Mouse (Mus musculus) heart, postnatal 0 days (tissue): ENCODE measurements around the gene Stat5a.

Experiments used
- CTCF ChIP-seq: IDR thresholded peaks from 2 replicates; pipeline ENCODE4 v1.5.1; 2016; ENCODE audit warnings: antibody characterized with exemption, control low read depth, low read depth
- EP300 ChIP-seq: IDR thresholded peaks from 2 replicates; pipeline ENCODE4 v1.6.1; 2016; ENCODE audit warnings: antibody characterized with exemption, low read depth

- no peak for TF ChIP-seq CTCF
- TF ChIP-seq EP300, result no peak
Observed at GRCm38 (mm10) chr11:100863141-100863540, 4.0 kb downstream of the Stat5a start.
